Mouse (Mus musculus) liver, embryonic 16.5 days (tissue): ENCODE data around the gene Gcnt1. TPM values are rescaled to one million over a fixed set of nuclear protein-coding genes. Genes with fewer than 3 reads are reported as not detected.

Source experiments
- ATAC-seq: fragments of 200-750 bp; cut with Nextera tagmentation; 2 replicates; pipeline ENCODE4 v1.8.0; 2017; ENCODE audit warnings: low read depth, mild to moderate bottlenecking, moderate number of reproducible peaks, moderate library complexity
- H3K27ac ChIP-seq: fragments of 300-500 bp; sonication (generic); 2 replicates; pipeline ENCODE4 v1.5.1; 2014; ENCODE audit warnings: mild to moderate bottlenecking, low read length
- H3K27me3 ChIP-seq: fragments of 300-500 bp; sonication (generic); 2 replicates; pipeline ENCODE4 v1.6.1; 2014; ENCODE audit warnings: low read depth, low read length, mixed read lengths; ENCODE audit not compliant: control insufficient read depth, insufficient read depth
- H3K36me3 ChIP-seq: fragments of 300-500 bp; sonication (generic); 2 replicates; pipeline ENCODE4 v1.6.1; 2014; ENCODE audit warnings: mild to moderate bottlenecking; ENCODE audit not compliant: control insufficient read depth, insufficient read depth
- H3K4me1 ChIP-seq: fragments of 300-500 bp; sonication (generic); 2 replicates; pipeline ENCODE4 v1.6.1; 2014; ENCODE audit warnings: low read depth, low read length, mixed read lengths; ENCODE audit not compliant: control insufficient read depth
- H3K4me2 ChIP-seq: fragments of 300-500 bp; sonication (generic); 2 replicates; pipeline ENCODE4 v1.6.1; 2014; ENCODE audit warnings: low read depth, low read length, mixed read lengths
- H3K4me3 ChIP-seq: fragments of 300-500 bp; sonication (generic); 2 replicates; pipeline ENCODE4 v1.5.1; 2014; ENCODE audit warnings: low read depth, mild to moderate bottlenecking, low read length
- H3K9ac ChIP-seq: fragments of 300-500 bp; sonication (generic); 2 replicates; pipeline ENCODE4 v1.6.1; 2014; ENCODE audit warnings: low read depth, low read length
- H3K9me3 ChIP-seq: fragments of 300-500 bp; sonication (generic); replicated peaks from 2 replicates; pipeline ENCODE4 v1.6.1; 2016; ENCODE audit warnings: low read length; ENCODE audit not compliant: control insufficient read depth
- WGBS: fragments of 180-500 bp; shearing (Covaris S2); extraction: QIAGEN DNeasy Blood & Tissue Kit; methylation state at CpG from one replicate; pipeline ENCODE4 v1.1.7; 2014; ENCODE audit not compliant: insufficient replicate concordance; 5-methylcytosine and 5-hydroxymethylcytosine counted together
- polyA plus RNA-seq: library from polyadenylated mRNA; unstranded; fragments of >200 nt; fragmentation: Nextera tagmentation; extraction: Ambion mirVana; gene quantifications from 2 replicates; pipeline ENCODE4 v1.2.1, GENCODE M21; 2015

The Gcnt1 gene
- polyA plus RNA-seq, 1 experiment from 2014 or later = 18.9 TPM

DNA sequence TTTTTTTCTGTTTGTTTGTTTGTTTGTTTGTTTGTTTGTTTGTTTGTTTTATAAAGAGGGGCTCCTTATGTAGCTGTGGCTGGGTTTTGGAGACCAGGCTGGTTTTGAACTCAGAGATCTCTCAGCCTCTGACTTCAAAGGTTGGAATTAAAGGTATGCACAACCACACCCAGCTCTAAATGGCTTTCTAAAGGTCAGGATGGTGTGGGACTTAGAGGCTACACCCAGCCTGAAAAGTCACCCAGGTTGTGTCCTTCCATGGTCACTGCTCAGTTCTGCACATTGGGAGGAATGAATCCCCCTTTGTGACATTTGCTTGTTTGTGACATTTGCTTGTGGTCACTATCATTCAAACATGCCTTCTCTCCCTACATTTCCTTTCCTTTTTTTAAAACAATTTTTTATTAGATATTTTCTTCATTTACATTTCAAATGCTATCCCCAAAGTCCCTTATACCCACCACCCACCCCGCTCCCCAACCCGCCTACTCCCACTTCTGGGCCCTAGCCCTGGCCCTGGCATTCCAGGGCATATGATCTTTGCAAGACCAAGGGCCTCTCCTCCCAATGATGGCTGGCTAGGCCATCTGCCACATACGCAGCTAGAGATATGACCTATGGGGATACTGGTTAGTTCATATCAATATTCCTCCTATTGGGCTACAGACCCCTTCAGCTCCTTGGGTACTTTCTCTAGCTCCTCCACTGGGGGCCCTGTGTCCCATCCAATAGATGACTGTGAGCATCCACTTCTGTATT, 25.7 kb downstream of the Gcnt1 start:
- H3K4me3 ChIP-seq = no peak overlapping the region
- 85% methylated on average over 3 of the region's 3 CpGs for WGBS
- ATAC-seq = no peak
- no peak overlapping the region for H3K4me2 ChIP-seq
- H3K9me3 ChIP-seq = no peaks in the 10 kb centered on the region
- no peak overlapping the region for H3K9ac ChIP-seq
- no peaks in the 10 kb centered on the region for H3K27me3 ChIP-seq
- peaks cover 8% of the 10 kb centered on the region for H3K36me3 ChIP-seq
- peaks cover 61% of the 10 kb centered on the region for H3K4me1 ChIP-seq
- H3K27ac ChIP-seq = no peak overlapping the region

GRCm38 (mm10) chr19:17344881-17345280, 27.8 kb downstream of the Gcnt1 start:
- Histone ChIP-seq H3K36me3 (peaks cover 4% of the 10 kb centered on the region; the same call in 1 of the 2 replicates), H3K27ac (no peak overlapping the region), H3K9me3 (no peaks in the 10 kb centered on the region), H3K4me3 (no peak overlapping the region), H3K4me1 (peaks cover 49% of the 10 kb centered on the region), H3K4me2 (no peak overlapping the region), H3K27me3 (no peaks in the 10 kb centered on the region), H3K9ac (no peak overlapping the region)
- 38% methylated on average over 7 of the region's 7 CpGs for WGBS
- ATAC-seq = no peak

- Histone ChIP-seq H3K36me3 (peaks cover 10% of the 10 kb centered on the region), H3K4me2 (no peak overlapping the region), H3K4me3 (no peak overlapping the region), H3K27me3 (no peaks in the 10 kb centered on the region), H3K9ac (no peak overlapping the region), H3K4me1 (peaks cover 70% of the 10 kb centered on the region), H3K27ac (peak overlapping the region; percentile 53; the same call in 1 of the 2 replicates), H3K9me3 (no peaks in the 10 kb centered on the region)
- WGBS = 72% methylated on average over 2 of the region's 2 CpGs
- ATAC-seq = no peak
Measured at GRCm38 (mm10) chr19:17339563-17339962, 33.1 kb downstream of the Gcnt1 start.

DNA sequence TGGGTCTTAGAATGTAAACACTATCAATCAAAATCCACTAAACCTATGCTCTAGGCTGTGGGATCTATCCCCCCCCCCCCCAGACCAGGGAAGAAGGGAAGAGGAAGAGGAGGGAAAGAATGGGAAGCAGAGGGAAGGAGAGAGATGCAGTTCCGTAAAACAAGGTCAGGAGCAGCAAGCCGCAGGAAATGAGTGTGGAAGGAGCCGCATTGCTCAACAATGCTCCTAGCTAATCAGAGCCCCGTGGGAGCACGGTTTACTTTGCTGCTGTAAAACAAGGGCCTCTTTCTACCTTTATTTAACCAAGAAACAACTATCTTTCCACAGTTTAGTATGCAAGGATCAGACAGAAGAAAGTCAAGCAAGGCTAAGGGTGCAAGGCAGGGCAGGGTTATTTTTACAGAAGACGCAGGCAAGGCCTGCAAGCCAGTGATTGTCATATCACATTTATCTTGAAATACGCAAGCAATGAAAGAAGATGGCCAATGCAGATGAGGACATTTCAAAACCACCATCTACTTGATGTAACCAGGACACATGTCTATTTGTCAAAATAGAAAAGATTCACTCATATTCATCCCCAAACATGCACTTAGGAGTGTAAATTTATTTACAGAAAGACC, 35.5 kb downstream of the Gcnt1 start:
- H3K4me2 ChIP-seq = peak overlapping the region; percentile 35

DNA sequence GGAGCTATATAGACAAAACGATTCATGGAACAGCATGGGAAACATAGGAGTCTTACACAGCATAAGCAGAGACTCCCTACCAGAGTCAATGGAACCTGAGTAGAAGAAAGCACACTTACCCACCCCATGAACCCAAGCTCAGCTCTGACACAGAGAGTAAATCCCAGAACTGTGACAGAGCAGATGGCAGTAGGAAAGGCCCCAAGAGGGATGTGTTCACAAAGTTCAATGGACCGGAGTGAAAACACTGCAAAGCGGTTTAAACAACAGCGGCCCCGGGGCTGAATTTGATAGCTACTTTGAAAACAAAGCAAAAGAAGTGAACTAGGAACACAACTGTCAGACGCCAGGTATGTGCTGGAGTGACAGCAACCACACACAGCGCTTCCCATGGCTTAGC, 36.0 kb downstream of the Gcnt1 start:
- H3K27ac ChIP-seq = peak overlapping the region; percentile 99
- 69% methylated on average over 7 of the region's 7 CpGs for WGBS
- H3K4me2 ChIP-seq = peak overlapping the region; percentile 54
- no peaks in the 10 kb centered on the region for H3K27me3 ChIP-seq
- ATAC-seq = no peak
- peaks cover 15% of the 10 kb centered on the region for H3K36me3 ChIP-seq
- no peaks in the 10 kb centered on the region for H3K9me3 ChIP-seq
- H3K4me3 ChIP-seq = no peak overlapping the region
- peaks cover 68% of the 10 kb centered on the region for H3K4me1 ChIP-seq
- H3K9ac ChIP-seq = peak overlapping the region; percentile 47

More for the DNA sequence above, 35.5 kb downstream of the Gcnt1 start:
- peaks cover 72% of the 10 kb centered on the region for H3K4me1 ChIP-seq
- H3K27ac ChIP-seq = peak overlapping the region; percentile 99
- 15% methylated on average over 7 of the region's 7 CpGs for WGBS
- peak overlapping the region; percentile 2; the same call in 1 of the 2 replicates for H3K4me3 ChIP-seq
- H3K9me3 ChIP-seq = no peaks in the 10 kb centered on the region
- H3K27me3 ChIP-seq = no peaks in the 10 kb centered on the region
- H3K36me3 ChIP-seq = peaks cover 12% of the 10 kb centered on the region
- H3K9ac ChIP-seq = peak overlapping the region; percentile 47
- ATAC-seq = peak; percentile 54

GRCm38 (mm10) chr19:17334644-17335333, 37.9 kb downstream of the Gcnt1 start:
- Histone ChIP-seq H3K27me3 (no peaks in the 10 kb centered on the region), H3K27ac (peak overlapping the region; percentile 99), H3K4me3 (peak overlapping the region; percentile 32), H3K4me2 (peak overlapping the region; percentile 54), H3K36me3 (peaks cover 30% of the 10 kb centered on the region), H3K4me1 (peaks cover 65% of the 10 kb centered on the region), H3K9ac (peak overlapping the region; percentile 65), H3K9me3 (no peaks in the 10 kb centered on the region)
- ATAC-seq = peak; percentile 87
- WGBS = 26% methylated on average over 12 of the region's 12 CpGs

- H3K27me3 ChIP-seq = no peaks in the 10 kb centered on the region
- 81% methylated on average over 7 of the region's 7 CpGs for WGBS
- no peak overlapping the region for H3K4me2 ChIP-seq
- H3K4me3 ChIP-seq = no peak overlapping the region
- ATAC-seq = no peak
- no peak overlapping the region for H3K9ac ChIP-seq
- peaks cover 68% of the 10 kb centered on the region for H3K4me1 ChIP-seq
- H3K36me3 ChIP-seq = peaks cover 32% of the 10 kb centered on the region
- peak overlapping the region; percentile 99; the same call in 1 of the 2 replicates for H3K27ac ChIP-seq
- no peaks in the 10 kb centered on the region for H3K9me3 ChIP-seq
Measured at GRCm38 (mm10) chr19:17333043-17333442, 39.6 kb downstream of the Gcnt1 start.

DNA sequence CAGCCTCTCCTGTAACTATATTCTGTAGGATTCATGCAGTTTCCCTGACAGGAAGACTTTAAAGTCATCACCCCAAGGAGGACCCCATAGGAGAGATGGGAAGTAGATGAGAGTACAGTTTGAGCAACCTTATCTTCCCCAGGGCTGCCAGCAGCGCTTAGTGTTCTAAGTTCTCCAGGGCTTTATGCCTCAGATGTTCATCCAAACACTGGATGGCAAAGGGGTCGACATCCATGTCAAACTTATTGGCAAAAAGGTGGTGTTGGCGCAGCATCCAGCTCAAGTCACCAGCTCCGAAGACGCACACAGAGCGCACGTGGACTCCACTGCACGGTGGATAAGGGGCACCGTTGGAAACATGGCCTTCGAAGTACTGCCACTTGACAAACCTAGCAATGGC, 43.7 kb downstream of the Gcnt1 start:
- Histone ChIP-seq H3K9me3 (no peaks in the 10 kb centered on the region), H3K9ac (no peak overlapping the region), H3K27ac (peak overlapping the region; percentile 62), H3K4me2 (0 out of 2 replicates have a peak overlapping the region, but pooled peaks have one; percentile 2), H3K4me3 (no peak overlapping the region), H3K27me3 (no peaks in the 10 kb centered on the region), H3K36me3 (peaks cover 32% of the 10 kb centered on the region), H3K4me1 (peaks cover 50% of the 10 kb centered on the region)
- WGBS = 81% methylated on average over 10 of the region's 10 CpGs
- ATAC-seq = no peak
